Mouse (Mus musculus): Measurements from ENCODE around the gene Kbtbd8. TPM values are rescaled to one million over a fixed set of nuclear protein-coding genes. Genes with fewer than 3 reads are reported as not detected.

Gene Kbtbd8
- polyA plus RNA-seq, 1 experiment from 2014 or later = 7.6 TPM

Other genes with a start within 250 kb of the Kbtbd8 start
- not detected in 2 replicates for gene Gm10234, start 204.9 kb downstream of the Kbtbd8 start, polyA plus RNA-seq (2016; fragmentation: Nextera tagmentation; extraction: Ambion mirVana)

All from liver, embryonic 12.5 days (tissue).